ENCODE assay signal across 18 mouse cellular contexts in genomic region chr13:98834723-98835122, GRCm38 (mm10). TPM values are rescaled to one million over a fixed set of nuclear protein-coding genes. Genes with fewer than 3 reads are reported as not detected.
DNase-seq lines count a peak whose midpoint lies in the region; ATAC-seq and TF ChIP-seq lines count a peak whose summit lies in the region.
"Had no signal": no experiment of that assay in that cellular context is flagged by ENCODE, and none has a peak within 500 bp of the region (broad histone marks: within the 10 kb centered on the region; RNA-seq: fewer than 3 reads in every experiment).

No protein-coding gene starts in this region.

- ATAC-seq in heart, embryonic 12.5 days (ENCODE audit: insufficient number of reproducible peaks, low FRiP score), result 0 out of 2 replicates have a peak, but pooled peaks have one; percentile 9
- ATAC-seq in midbrain, embryonic 11.5 days (ENCODE audit: low FRiP score), result 0 out of 2 replicates have a peak, but pooled peaks have one; percentile 39
- no peak for ATAC-seq in midbrain, embryonic 15.5 days (replicated peaks)
- ATAC-seq in hindbrain, postnatal 0 days, result peak; percentile 27; the same call in 1 of the 2 replicates
- ATAC-seq in erythroid progenitor cell, adult 5-6 weeks (replicated peaks; ENCODE audit: low FRiP score, poor library complexity, severe bottlenecking), result no peak

- H3K27ac ChIP-seq in heart, embryonic 12.5 days (ENCODE audit: poor library complexity, severe bottlenecking), result no peak overlapping the region
- H3K27ac ChIP-seq in midbrain, embryonic 11.5 days (ENCODE audit: low read depth, low read length), result no peak overlapping the region; the same call in 1 of the 2 replicates
- no peak overlapping the region for H3K27ac ChIP-seq in midbrain, embryonic 15.5 days
- no peak overlapping the region for H3K27ac ChIP-seq in hindbrain, postnatal 0 days
- H3K27ac ChIP-seq: heart, adult 2 months; neural tube, embryonic 12.5 days had no signal

- H3K9me3 ChIP-seq in heart, embryonic 12.5 days (replicated peaks), result no peaks in the 10 kb centered on the region
- H3K9me3 ChIP-seq in midbrain, embryonic 11.5 days (ENCODE audit: control insufficient read depth, low read length), result no peaks in the 10 kb centered on the region
- no peaks in the 10 kb centered on the region for H3K9me3 ChIP-seq in midbrain, embryonic 15.5 days
- H3K9me3 ChIP-seq in hindbrain, postnatal 0 days (ENCODE audit: low read length), result no peaks in the 10 kb centered on the region
- H3K9me3 ChIP-seq: G1E; liver, embryonic 13.5 days; megakaryocyte, embryonic 14.5 days; neural tube, embryonic 12.5 days had no signal

- DNase-seq in heart, adult 8-10 months (ENCODE audit: low spot score), result no peak
- no peak for DNase-seq in midbrain, embryonic 11.5 days (ENCODE audit: low spot score, missing footprints)
- no peak for DNase-seq in hindbrain, postnatal 0 days (ENCODE audit: low spot score)
- no peak for DNase-seq in cerebellum, adult 18-20 months
- DNase-seq: adrenal gland, adult 2 months; cerebellum, adult 9-10 months; heart, adult 2 months; heart, postnatal 36 days; kidney, adult 11 months; liver, embryonic 13.5 days; lung, postnatal 10 days; thymus, adult 18-20 months had no signal

- peaks cover 3% of the 10 kb centered on the region; the same call in 1 of the 2 replicates for H3K4me1 ChIP-seq in heart, embryonic 12.5 days (replicated peaks)
- no peaks in the 10 kb centered on the region for H3K4me1 ChIP-seq in midbrain, embryonic 11.5 days (ENCODE audit: control insufficient read depth, insufficient read depth, low read length)
- no peaks in the 10 kb centered on the region for H3K4me1 ChIP-seq in midbrain, embryonic 15.5 days
- no peaks in the 10 kb centered on the region for H3K4me1 ChIP-seq in hindbrain, postnatal 0 days (ENCODE audit: insufficient read depth, low read length)
- H3K4me1 ChIP-seq: neural tube, embryonic 12.5 days had no signal

- no peak overlapping the region for H3K9ac ChIP-seq in heart, embryonic 12.5 days
- H3K9ac ChIP-seq in midbrain, embryonic 11.5 days (ENCODE audit: low read length), result no peak overlapping the region
- H3K9ac ChIP-seq in midbrain, embryonic 15.5 days, result no peak overlapping the region
- H3K9ac ChIP-seq in hindbrain, postnatal 0 days (replicated peaks; ENCODE audit: low read length), result no peak overlapping the region
- H3K9ac ChIP-seq: neural tube, embryonic 12.5 days had no signal

- no peak for TF ChIP-seq CTCF in hindbrain, postnatal 0 days (IDR thresholded peaks at IDR 0.05; ENCODE audit: low read depth)

- WGBS in heart, embryonic 12.5 days, result 77% methylated on average over 3 of the region's 3 CpGs
- WGBS in midbrain, embryonic 11.5 days, result 87% methylated on average over 3 of the region's 3 CpGs
- 87% methylated on average over 3 of the region's 3 CpGs for WGBS in midbrain, embryonic 15.5 days
- 84% methylated on average over 3 of the region's 3 CpGs for WGBS in hindbrain, postnatal 0 days

- H3K36me3 ChIP-seq in heart, embryonic 12.5 days, result peaks cover 17% of the 10 kb centered on the region
- H3K36me3 ChIP-seq in midbrain, embryonic 11.5 days (ENCODE audit: control insufficient read depth, insufficient read depth, low read length), result no peaks in the 10 kb centered on the region
- H3K36me3 ChIP-seq in midbrain, embryonic 15.5 days (replicated peaks), result peaks cover 4% of the 10 kb centered on the region; the same call in 1 of the 2 replicates
- 0 out of 2 replicates have a peak, but pooled peaks cover 3% of the 10 kb centered on the region for H3K36me3 ChIP-seq in hindbrain, postnatal 0 days (ENCODE audit: insufficient read depth, low read length)

- no peak overlapping the region for H3K4me3 ChIP-seq in heart, embryonic 12.5 days
- no peak overlapping the region for H3K4me3 ChIP-seq in midbrain, embryonic 11.5 days (ENCODE audit: low read depth, low read length)
- H3K4me3 ChIP-seq in midbrain, embryonic 15.5 days, result no peak overlapping the region
- H3K4me3 ChIP-seq in hindbrain, postnatal 0 days (ENCODE audit: low read length), result no peak overlapping the region
- H3K4me3 ChIP-seq: heart, adult 2 months; liver, embryonic 13.5 days; megakaryocyte, embryonic 14.5 days; neural tube, embryonic 12.5 days had no signal

- no peak overlapping the region for H3K4me2 ChIP-seq in heart, embryonic 12.5 days
- H3K4me2 ChIP-seq in midbrain, embryonic 11.5 days, result no peak overlapping the region
- H3K4me2 ChIP-seq in midbrain, embryonic 15.5 days, result no peak overlapping the region
- no peak overlapping the region for H3K4me2 ChIP-seq in hindbrain, postnatal 0 days (ENCODE audit: low read depth, low read length)
- H3K4me2 ChIP-seq: liver, embryonic 13.5 days; neural tube, embryonic 12.5 days had no signal

- H3K27me3 ChIP-seq in heart, embryonic 12.5 days (replicated peaks), result no peaks in the 10 kb centered on the region
- no peaks in the 10 kb centered on the region for H3K27me3 ChIP-seq in midbrain, embryonic 11.5 days (ENCODE audit: control insufficient read depth, insufficient read depth, low read length)
- H3K27me3 ChIP-seq in midbrain, embryonic 15.5 days (replicated peaks), result no peaks in the 10 kb centered on the region
- no peaks in the 10 kb centered on the region for H3K27me3 ChIP-seq in hindbrain, postnatal 0 days (ENCODE audit: insufficient read depth, low read length)
- H3K27me3 ChIP-seq: liver, embryonic 13.5 days; megakaryocyte, embryonic 14.5 days; neural tube, embryonic 12.5 days had no signal

RNA-seq across cellular contexts. Expression of gene Fcho2, which starts 19.5 kb away (rescaled TPM):
- polyA plus RNA-seq in heart, embryonic 12.5 days (2016; fragmentation: Nextera tagmentation; extraction: Ambion mirVana), result 35.2 and 41.9 TPM in 2 replicates
- total RNA-seq in heart, adult 8-10 months (2022), result 10 to 100 TPM; 28.4 to 41.0 (median 36.0) TPM
- polyA plus RNA-seq in midbrain, embryonic 11.5 days (2014; fragmentation: Nextera tagmentation; extraction: Ambion mirVana), result 23.4 and 28.9 TPM in 2 replicates
- 24.4 and 26.1 TPM in 2 replicates for polyA plus RNA-seq in midbrain, embryonic 15.5 days (2015; fragmentation: Nextera tagmentation; extraction: Ambion mirVana)
- total RNA-seq in hindbrain, postnatal 0 days (2014; rRNA removed), result 15.7 and 19.6 TPM in 2 replicates
- 18.1 and 19.7 TPM in 2 replicates for polyA plus RNA-seq in hindbrain, postnatal 0 days (2015; fragmentation: Nextera tagmentation; extraction: Ambion mirVana)
- 169 and 189 TPM in 2 replicates for total RNA-seq in erythroid progenitor cell, adult 5-6 weeks (2015; ENCODE audit: low replicate concordance)
- 156 and 165 TPM in 2 replicates for total RNA-seq in erythroid progenitor cell, adult 5-6 weeks (2017; ENCODE audit: low replicate concordance)

Comparison
In these comparisons a context has a peak if more than half of its experiments do, and no peak if none do; other contexts are left out.
1. ATAC-seq: peak in heart, embryonic 12.5 days (single experiment), midbrain, embryonic 11.5 days (single experiment) and hindbrain, postnatal 0 days (single experiment); none in midbrain, embryonic 15.5 days (single experiment) and erythroid progenitor cell, adult 5-6 weeks (single experiment).